Mouse (Mus musculus) cerebellum, postnatal 14 days (tissue): ENCODE measurements around the gene Mrps6.

Source experiments
- DNase-seq, 2 experiments: peaks; one replicate each; pipeline ENCODE4 v3.0.0; 2021; ENCODE audit warnings: mixed read lengths in 2 of 2

Gene Mrps6

DNA sequence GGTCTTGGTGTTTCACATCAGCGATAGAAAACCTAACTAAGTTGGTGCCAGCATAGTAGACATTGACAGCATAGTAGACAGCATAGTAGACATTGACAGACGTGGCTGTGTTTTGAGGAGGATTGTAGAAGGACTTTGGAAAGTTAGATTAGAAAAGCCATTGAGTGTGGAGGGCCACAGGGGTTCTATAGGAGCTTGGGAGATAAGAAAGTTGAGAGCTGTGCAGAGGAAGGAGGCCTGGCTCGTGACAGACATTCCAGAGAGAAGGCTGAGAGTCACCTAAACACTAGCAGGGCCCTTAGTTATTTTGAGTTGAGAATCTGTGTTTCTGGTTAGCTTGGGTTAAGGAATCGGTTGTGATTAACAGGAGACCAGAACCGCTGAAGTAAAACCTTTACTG lies 69.6 kb downstream of the Mrps6 start:
- no peak for DNase-seq

DNA sequence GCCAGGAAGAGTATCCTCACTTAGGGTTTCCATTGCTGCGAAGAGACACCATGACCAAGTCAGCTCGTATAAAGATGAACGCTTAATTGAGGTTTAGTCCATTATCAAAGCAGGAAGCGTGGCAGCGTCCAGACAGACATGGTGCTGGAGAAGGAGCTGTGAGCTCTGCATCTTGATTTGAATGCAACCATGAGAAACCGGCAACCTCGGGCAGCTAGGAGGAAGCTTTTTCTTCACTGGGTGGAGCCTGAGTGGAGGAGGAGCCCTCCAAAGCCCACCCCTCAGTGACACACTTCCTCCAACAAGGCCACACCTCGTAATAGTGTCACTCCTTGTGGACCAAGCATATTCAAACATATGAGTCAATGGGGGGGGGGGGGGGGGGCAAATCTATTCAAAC lies 71.8 kb downstream of the Mrps6 start:
- DNase-seq, result no peak

DNA sequence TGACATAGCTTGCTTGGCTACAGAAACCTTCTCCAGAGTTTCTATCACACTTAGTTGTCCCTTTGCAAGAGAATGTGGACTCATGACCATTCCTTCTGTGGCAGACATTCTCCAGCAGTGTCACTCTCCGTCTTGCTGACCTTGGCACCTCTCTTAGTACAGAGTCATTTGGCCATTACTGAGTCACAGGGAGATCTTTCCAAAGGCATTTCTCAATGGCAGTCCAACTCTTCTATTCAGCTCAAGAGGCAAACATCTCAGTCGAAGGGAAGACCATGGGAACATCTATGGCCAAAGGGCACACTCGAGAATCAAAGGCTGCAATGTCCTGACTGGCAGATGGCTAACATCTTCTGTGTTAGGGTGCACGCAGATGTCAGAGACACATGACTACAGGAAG lies 74.4 kb downstream of the Mrps6 start:
- no peak for DNase-seq

DNA sequence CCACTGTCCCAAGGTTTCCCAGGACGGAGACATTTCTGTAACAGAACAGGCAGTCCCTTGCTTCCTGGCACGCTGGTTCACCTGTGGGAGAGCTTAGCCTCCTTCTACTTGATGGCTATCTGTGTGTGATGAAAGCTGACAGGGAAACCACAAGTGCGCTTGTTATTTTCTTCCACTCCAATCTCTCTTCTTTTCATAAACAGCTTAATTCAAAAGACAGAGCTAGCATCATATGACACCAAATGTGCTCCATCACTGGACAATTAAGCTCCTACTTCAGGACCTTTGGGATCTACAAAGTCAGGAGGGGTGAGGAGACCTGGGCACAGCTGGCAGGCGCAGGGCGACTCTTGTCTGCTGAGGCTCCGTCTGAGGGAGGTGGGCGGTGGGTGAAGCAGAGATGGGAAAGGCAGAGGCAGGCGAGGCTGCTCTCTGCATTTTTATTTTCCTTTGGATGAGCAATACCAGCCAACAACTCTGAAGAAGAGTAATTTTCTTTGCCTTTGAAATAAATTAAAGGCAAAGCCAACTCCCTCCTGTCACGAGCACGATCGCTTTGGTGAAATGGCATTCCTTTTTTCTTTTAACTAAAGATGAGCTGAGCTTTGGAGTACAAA lies 76.2 kb downstream of the Mrps6 start:
- no peak for DNase-seq

DNA sequence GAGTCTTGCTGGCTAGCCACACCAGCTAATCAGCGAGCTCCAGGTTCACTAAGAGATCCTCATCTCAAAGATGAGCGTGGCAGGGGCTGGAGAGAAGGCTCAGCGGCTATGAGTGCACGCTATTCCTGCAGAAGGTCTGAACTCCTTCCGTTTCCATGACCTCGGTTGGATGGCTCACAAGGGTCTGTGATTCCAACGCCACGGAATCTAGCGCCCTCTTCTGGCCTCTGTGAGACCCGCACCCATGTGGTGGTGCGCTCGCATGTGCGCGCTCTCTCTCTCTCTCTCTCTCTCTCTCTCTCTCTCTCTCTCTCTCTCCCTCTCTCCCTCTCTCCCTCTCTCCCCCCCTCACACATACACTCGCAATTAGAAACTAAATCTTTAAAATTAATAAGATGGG lies 78.2 kb downstream of the Mrps6 start:
- DNase-seq, result no peak

DNA sequence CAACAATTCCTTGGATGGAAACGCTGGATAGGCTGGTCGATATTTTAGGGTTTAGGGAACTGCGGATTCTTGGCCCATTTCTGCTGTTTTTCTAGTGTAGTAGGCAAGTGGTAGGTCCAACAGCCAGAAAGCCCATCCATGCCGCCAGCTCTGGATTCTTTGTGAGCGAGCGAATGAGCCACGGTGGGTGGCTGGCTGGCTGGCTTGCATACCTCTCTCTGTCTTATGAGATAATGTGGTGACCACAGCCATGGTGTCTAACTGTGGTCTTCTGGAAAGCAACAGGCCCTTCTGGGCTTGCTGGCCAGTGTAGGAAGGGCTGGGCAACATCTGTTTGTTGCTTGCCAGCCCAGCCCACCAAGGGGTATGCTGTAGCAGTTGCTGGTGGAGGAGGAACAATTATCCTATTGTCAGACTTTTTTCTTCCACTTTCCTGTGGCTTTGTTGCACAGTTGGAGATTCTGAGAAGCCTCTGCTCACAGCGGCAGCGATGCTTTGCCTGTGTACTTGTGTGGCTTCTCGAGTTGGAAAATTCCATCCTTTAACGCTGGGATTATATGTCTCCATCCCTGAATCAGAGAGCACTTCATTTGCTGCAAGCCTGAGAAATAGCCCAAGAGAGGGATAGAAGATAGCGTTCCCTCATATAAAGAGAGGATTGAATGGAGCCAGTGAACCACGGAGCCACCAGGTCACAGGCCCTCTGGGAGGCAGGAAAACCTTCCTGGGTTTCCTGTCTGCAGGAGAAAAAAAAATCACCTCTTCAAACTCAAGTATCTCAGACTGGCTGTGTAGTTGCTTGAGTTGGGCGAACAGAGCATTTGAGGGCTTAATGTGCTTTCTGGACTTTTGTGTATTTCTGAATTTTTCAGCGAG lies 81.6 kb downstream of the Mrps6 start:
- DNase-seq, result peak in 1 of 2 experiments; percentile 30

DNA sequence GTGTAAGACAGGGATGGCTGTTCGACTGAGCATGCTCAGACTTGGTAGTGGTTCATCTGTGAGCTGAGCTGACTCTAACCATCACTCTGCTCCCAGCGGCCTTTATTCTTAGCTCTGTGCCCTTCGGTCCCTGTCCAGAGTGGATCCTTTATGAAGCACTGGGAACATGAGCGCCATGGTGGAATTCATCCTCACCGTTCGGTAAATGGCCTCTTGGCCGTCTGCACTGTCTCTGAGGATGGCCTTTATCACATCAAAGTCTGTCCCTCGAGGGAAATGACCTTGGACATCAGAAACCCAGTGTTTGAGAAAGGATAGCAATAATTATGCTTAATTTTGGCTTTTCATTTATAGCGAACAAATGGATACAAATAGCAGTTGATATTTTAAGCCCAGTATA lies 82.3 kb downstream of the Mrps6 start:
- DNase-seq, result no peak

DNA sequence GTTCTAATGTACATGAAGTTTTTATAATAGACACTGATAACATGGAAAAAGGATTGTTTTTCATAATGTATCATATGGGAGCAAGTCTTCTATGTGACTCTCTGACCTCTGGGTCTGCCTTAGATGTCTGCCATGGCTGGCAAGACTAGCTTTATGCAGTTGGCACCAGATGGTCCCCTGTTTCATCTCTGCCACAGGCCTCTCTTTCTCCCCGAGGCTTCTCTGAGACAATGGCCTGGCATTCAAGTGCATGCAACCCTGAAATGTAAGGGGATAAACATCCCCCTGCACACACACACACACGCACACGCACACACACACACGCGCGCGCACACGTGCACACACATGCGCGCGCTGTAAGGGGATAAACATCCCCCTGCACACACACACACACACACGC lies 83.0 kb downstream of the Mrps6 start:
- peak in 1 of 2 experiments; percentile 42 for DNase-seq

DNA sequence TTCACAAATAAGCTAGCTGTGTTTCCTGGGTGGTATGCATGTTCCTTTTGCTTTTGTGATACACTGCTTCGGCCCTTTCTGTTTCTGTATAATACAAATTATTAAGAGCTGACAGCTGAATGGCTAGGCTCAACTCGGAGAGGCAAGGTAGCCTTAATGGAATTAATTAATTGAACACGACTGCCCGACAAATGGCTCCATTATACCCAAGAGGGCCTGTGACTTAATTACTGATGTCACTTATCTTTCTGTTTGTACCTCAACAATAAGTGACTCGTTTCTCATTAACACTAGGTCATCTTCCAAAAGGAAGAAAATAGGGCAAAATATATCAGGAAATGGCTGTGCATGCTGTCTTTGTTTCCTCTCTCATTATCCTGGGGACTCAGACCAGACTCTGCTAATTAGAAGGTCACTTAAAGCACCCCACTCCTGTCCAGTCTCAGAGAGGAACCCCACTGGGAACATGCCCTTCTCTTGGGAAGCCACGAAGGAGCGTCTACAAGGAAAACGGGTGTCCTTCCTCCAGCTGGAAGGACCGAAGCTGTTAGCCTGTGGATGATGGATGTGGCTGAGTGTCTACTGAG lies 84.4 kb downstream of the Mrps6 start:
- no peak for DNase-seq

DNA sequence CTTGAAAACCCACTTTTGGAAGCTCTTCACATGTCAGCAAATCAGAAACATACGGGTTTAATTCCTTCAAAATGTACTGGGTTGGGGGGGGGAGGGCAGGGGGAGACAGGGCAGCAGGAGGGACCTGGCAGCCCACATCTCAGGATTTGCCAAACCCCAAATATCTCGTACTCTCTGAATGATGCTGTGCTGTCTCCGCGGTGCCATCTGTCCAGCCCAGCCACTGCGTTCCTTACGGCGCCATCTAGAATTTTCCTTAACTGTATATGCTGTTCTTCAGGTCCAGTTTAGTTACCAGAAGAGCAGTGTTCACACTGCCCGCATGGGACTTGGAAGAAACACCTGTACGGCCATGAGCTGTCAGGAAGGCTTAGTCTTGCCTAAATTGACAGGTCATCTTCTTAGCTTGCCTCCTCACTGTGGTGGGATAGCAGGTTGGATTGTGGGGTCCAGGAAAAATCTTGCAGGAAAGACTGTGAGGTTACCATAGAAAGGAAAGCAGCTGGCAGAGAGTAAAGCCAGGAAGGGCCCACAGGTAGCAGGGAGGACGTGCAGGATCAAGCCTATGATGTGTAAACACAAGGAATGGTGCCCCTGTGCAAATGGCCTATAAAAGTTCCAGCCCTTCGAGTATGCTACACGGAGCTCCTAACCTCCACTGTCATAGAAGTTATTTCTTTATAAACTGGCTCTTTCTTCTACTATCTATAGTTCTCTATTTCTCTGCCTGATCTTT lies 89.7 kb downstream of the Mrps6 start:
- DNase-seq, result peak; percentile 67 to 70

DNA sequence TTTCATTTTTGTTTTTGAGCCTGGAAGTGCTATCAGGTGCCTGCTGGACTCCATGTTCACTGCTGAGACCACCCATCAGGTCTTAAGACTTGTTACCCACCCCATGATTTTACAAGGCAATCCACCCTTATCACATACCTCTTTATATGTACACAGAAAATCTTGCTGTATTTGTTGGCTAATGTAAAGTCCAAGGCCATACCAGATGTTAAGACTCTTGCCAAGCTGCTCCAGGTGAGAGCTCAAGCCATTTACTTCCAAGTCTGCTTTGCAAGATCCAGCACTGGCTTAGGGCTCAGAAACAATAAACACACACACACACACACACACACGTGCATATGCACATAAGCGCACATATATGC lies 90.3 kb downstream of the Mrps6 start:
- DNase-seq, result no peak

DNA sequence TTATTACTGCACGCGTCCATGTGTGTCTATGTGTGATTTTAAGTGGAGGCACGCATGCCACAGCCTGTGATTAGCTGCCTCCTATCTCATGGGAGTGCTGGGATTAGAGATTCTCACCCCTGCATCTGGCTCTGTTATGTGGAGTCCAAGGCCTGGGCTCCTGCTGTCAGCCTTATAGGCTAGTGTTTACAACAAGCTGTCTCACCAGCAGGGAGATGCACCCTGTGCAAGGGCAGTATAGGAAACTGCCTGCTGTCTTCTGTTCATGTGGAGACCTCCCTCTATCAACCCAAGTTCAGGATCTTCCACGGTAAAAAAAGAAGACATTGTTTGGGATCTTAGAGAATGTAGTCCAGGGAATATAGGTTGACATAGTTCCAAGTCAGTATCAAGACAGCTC lies 92.9 kb downstream of the Mrps6 start:
- peak in 1 of 2 experiments; percentile 10 for DNase-seq

DNA sequence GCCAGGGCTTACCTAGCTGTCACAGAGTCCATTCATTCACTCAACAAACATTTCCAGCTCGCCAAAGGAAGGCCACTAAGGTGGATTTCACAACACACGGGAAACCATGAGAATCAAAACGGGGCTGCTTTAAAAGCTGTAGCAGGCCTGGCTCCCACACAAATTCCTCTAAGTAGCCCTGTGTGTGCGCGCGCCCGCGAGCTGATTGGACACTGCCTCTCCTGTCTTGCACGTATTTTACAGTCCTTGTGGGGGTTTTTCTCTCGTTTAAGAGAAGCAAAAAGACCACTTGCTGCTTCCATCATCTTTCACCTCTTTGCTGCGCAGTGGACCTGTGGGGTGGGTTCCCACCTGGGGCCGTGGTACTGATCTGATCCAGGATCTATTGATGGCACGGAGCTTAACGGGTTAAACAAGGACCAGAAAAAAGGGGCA lies 100.0 kb downstream of the Mrps6 start:
- DNase-seq, result peak; percentile 72 to 79

DNA sequence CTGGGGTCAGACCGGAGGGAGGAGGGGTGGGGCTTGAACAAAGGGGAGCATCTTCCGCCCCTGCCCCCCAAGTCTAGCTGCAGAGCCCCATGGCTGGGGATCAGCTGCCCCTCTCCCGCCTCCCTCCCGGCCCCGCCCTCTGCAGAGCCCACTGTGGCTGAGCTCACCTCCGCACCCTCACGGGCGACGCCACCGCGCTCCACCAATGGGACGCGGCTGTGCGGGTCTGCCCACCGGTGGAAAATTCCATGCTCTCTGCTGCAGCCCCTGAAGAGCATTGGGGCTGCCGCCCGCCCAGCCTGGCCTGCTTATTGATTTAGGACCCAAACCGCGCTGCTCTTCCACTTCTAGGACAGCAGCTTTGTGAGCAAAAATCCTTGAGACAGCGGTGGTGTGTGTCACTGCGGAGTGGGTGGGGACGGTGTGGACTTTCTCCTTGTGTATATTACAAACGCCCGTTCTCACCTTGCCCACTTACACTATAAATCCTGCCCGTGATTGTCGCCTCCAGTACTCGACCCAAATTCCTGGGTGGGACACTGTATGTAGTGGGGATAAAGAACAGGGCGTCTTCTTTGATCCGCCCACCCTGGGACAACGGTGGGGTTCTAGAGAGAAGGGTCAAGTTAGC lies 100.5 kb downstream of the Mrps6 start:
- DNase-seq, result peak; percentile 89 to 90

DNA sequence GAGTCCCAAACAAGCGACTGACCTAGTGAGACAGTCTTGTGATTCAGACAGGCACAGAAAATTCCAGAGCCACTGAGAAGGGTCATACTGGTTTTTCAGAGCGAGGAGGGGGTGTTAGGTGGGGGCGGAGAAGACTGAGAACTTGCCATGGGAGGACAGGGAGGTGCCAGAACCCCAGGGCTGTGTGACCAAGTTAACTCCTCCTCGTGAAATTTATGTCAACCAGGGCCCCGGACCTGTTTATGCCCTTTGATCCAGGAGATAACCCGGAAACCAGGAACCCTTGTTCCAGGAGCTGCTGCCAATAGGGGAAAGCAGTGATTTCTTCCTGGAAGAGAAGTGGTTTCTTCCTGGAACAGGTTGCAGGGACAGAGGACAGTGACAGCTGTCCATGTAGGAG lies 101.0 kb downstream of the Mrps6 start:
- peak in 1 of 2 experiments; percentile 49 for DNase-seq
